Mouse (Mus musculus) C2C12 (cell line): ENCODE results near the gene Pds5a.

ENCODE experiments used
- CTCF ChIP-seq: IDR thresholded peaks from one replicate; pipeline ENCODE4 v1.5.1; 2011; ENCODE audit not compliant: control insufficient read depth, insufficient read depth, insufficient read length
- MYOD1 ChIP-seq: IDR thresholded peaks from one replicate; pipeline ENCODE4 v1.6.1; 2011; ENCODE audit warnings: low read depth; ENCODE audit not compliant: control insufficient read depth, insufficient read length

DNA sequence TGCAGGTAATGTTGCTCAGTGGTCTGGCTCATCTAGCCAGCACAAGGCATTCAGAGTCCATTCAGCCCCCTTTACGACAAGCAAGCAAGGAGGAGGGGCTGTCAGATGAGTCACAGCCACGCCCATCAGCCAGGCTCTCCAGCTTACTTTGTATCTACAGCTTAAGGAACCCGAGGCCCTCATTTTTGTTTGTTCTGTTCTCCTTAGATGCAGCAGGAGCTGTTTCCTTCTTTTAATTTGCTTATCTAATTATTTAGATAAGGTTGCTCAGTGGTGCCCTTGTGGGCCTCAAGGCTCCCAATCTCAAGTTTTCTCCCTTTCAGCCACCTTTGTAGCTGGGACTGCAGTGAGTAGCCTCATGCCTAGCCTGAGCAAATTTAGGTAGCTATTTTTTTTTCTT, 20.3 kb upstream of the Pds5a start:
- TF ChIP-seq MYOD1, result no peak
- no peak for TF ChIP-seq CTCF
